Mouse (Mus musculus): ENCODE measurements around the gene Gm9837. TPM values are rescaled to one million over a fixed set of nuclear protein-coding genes. Genes with fewer than 3 reads are reported as not detected.
"Not testable (repeated sequence)": the region's sequence is repeated elsewhere in the genome, so short reads cannot be mapped to it uniquely, and the experiment has no call there.

Gm9837 gene
- polyA plus RNA-seq, 1 experiment from 2014 or later: not detected

GRCm38 (mm10) chr11:53431347-53432056 is 38.8 kb downstream of the Gm9837 start:
- H3K9me3 ChIP-seq: no peaks in the 10 kb centered on the region
- 17% methylated on average over 9 of the region's 9 CpGs for WGBS
- peak overlapping the region; percentile 91 for H3K4me3 ChIP-seq (replicated peaks)
- H3K4me1 ChIP-seq (replicated peaks): peaks cover 12% of the 10 kb centered on the region
- H3K9ac ChIP-seq (replicated peaks): 0 out of 2 replicates have a peak overlapping the region, but pooled peaks have one; percentile 37
- H3K27me3 ChIP-seq: no peaks in the 10 kb centered on the region
- ATAC-seq (ENCODE audit: insufficient number of reproducible peaks, insufficient read depth, low FRiP score, low TSS enrichment, low read depth): no peak; the same call in 1 of the 2 replicates
- peak overlapping the region; percentile 78 for H3K27ac ChIP-seq
- H3K36me3 ChIP-seq: peaks cover 17% of the 10 kb centered on the region
- peak overlapping the region; percentile 84 for H3K4me2 ChIP-seq

- Histone ChIP-seq H3K4me2 (peak within 1 kb of the TSS; percentile 84), H3K4me3 (replicated peaks) (peak within 1 kb of the TSS; percentile 91), H3K27ac (peak within 1 kb of the TSS; percentile 78), H3K36me3 (peaks cover 17% of the 10 kb centered on the region), H3K27me3 (no peaks in the 10 kb centered on the region), H3K4me1 (replicated peaks) (peaks cover 12% of the 10 kb centered on the region), H3K9me3 (no peaks in the 10 kb centered on the region), H3K9ac (replicated peaks) (peak within 1 kb of the TSS; percentile 82)
- peak; percentile 97 for ATAC-seq (ENCODE audit: insufficient number of reproducible peaks, insufficient read depth, low FRiP score, low TSS enrichment, low read depth)
- WGBS: under 1% methylated on average over 44 of the region's 44 CpGs
Measured at GRCm38 (mm10) chr11:53430670-53431346, 39.5 kb downstream of the Gm9837 start, which contains the start of the genes Uqcrq and Gdf9. TSS of gene Uqcrq (minus strand) at chr11:53430831. TSS of gene Gdf9 (plus strand) at chr11:53431023.

GRCm38 (mm10) chr11:53430300-53430669 is 40.0 kb downstream of the Gm9837 start:
- Histone ChIP-seq H3K4me1 (replicated peaks) (peaks cover 12% of the 10 kb centered on the region), H3K9me3 (no peaks in the 10 kb centered on the region), H3K36me3 (peaks cover 17% of the 10 kb centered on the region), H3K4me2 (peak overlapping the region; percentile 84), H3K27me3 (no peaks in the 10 kb centered on the region), H3K9ac (replicated peaks) (peak overlapping the region; percentile 82), H3K4me3 (replicated peaks) (peak overlapping the region; percentile 91), H3K27ac (peak overlapping the region; percentile 56; the same call in 1 of the 2 replicates)
- ATAC-seq (ENCODE audit: insufficient number of reproducible peaks, insufficient read depth, low FRiP score, low TSS enrichment, low read depth): 0 out of 2 replicates have a peak, but pooled peaks have one; percentile 11
- WGBS: under 1% methylated on average over 34 of the region's 34 CpGs

GRCm38 (mm10) chr11:53429182-53429581 is 41.1 kb downstream of the Gm9837 start:
- peaks cover 17% of the 10 kb centered on the region for H3K36me3 ChIP-seq
- no peak overlapping the region for H3K27ac ChIP-seq
- H3K4me1 ChIP-seq (replicated peaks): peaks cover 12% of the 10 kb centered on the region
- no peak for ATAC-seq (ENCODE audit: insufficient number of reproducible peaks, insufficient read depth, low FRiP score, low TSS enrichment, low read depth)
- H3K27me3 ChIP-seq: no peaks in the 10 kb centered on the region
- H3K9ac ChIP-seq (replicated peaks): no peak overlapping the region
- no peaks in the 10 kb centered on the region for H3K9me3 ChIP-seq
- H3K4me3 ChIP-seq (replicated peaks): no peak overlapping the region
- peak overlapping the region; percentile 84; the same call in 1 of the 2 replicates for H3K4me2 ChIP-seq

GRCm38 (mm10) chr11:53428716-53429057 is 41.6 kb downstream of the Gm9837 start:
- H3K27me3 ChIP-seq: no peaks in the 10 kb centered on the region
- H3K4me2 ChIP-seq: no peak overlapping the region
- no peak overlapping the region for H3K4me3 ChIP-seq (replicated peaks)
- H3K9ac ChIP-seq (replicated peaks): no peak overlapping the region
- no peak for ATAC-seq (ENCODE audit: insufficient number of reproducible peaks, insufficient read depth, low FRiP score, low TSS enrichment, low read depth)
- H3K36me3 ChIP-seq: peaks cover 17% of the 10 kb centered on the region
- H3K27ac ChIP-seq: no peak overlapping the region
- no peaks in the 10 kb centered on the region for H3K9me3 ChIP-seq
- 91% methylated on average over 5 of the region's 5 CpGs for WGBS
- H3K4me1 ChIP-seq (replicated peaks): peaks cover 12% of the 10 kb centered on the region

GRCm38 (mm10) chr11:53427993-53428715 is 42.1 kb downstream of the Gm9837 start:
- Histone ChIP-seq H3K27ac (no peak overlapping the region), H3K27me3 (no peaks in the 10 kb centered on the region), H3K4me3 (replicated peaks) (no peak overlapping the region), H3K4me2 (no peak overlapping the region), H3K9me3 (no peaks in the 10 kb centered on the region), H3K36me3 (peaks cover 17% of the 10 kb centered on the region), H3K4me1 (replicated peaks) (peaks cover 12% of the 10 kb centered on the region), H3K9ac (replicated peaks) (no peak overlapping the region)
- no peak for ATAC-seq (ENCODE audit: insufficient number of reproducible peaks, insufficient read depth, low FRiP score, low TSS enrichment, low read depth)
- 89% methylated on average over 3 of the region's 3 CpGs for WGBS

- H3K9ac ChIP-seq (replicated peaks); H3K27me3 ChIP-seq; ATAC-seq (ENCODE audit: insufficient number of reproducible peaks, insufficient read depth, low FRiP score, low TSS enrichment, low read depth); H3K27ac ChIP-seq; H3K9me3 ChIP-seq; H3K4me2 ChIP-seq; H3K4me3 ChIP-seq (replicated peaks): not testable (repeated sequence)
- peaks cover 12% of the 10 kb centered on the region for H3K4me1 ChIP-seq (replicated peaks)
- WGBS: 91% methylated on average over 3 of the region's 3 CpGs
- H3K36me3 ChIP-seq: peaks cover 18% of the 10 kb centered on the region
Measured at GRCm38 (mm10) chr11:53426914-53427313, 43.4 kb downstream of the Gm9837 start.

GRCm38 (mm10) chr11:53425711-53426255 is 44.5 kb downstream of the Gm9837 start:
- no peaks in the 10 kb centered on the region for H3K9me3 ChIP-seq
- H3K4me1 ChIP-seq (replicated peaks): peaks cover 8% of the 10 kb centered on the region
- no peak overlapping the region for H3K9ac ChIP-seq (replicated peaks)
- no peak for ATAC-seq (ENCODE audit: insufficient number of reproducible peaks, insufficient read depth, low FRiP score, low TSS enrichment, low read depth)
- H3K4me3 ChIP-seq (replicated peaks): no peak overlapping the region
- no peak overlapping the region for H3K4me2 ChIP-seq
- H3K27me3 ChIP-seq: no peaks in the 10 kb centered on the region
- 88% methylated on average over 6 of the region's 6 CpGs for WGBS
- no peak overlapping the region for H3K27ac ChIP-seq
- H3K36me3 ChIP-seq: peaks cover 25% of the 10 kb centered on the region

GRCm38 (mm10) chr11:53425251-53425650 is 45.0 kb downstream of the Gm9837 start:
- no peak overlapping the region for H3K9ac ChIP-seq (replicated peaks)
- WGBS: 61% methylated on average over 3 of the region's 3 CpGs
- H3K4me2 ChIP-seq: no peak overlapping the region
- peaks cover 29% of the 10 kb centered on the region for H3K36me3 ChIP-seq
- no peak for ATAC-seq (ENCODE audit: insufficient number of reproducible peaks, insufficient read depth, low FRiP score, low TSS enrichment, low read depth)
- H3K9me3 ChIP-seq: no peaks in the 10 kb centered on the region
- H3K27me3 ChIP-seq: no peaks in the 10 kb centered on the region
- peaks cover 8% of the 10 kb centered on the region for H3K4me1 ChIP-seq (replicated peaks)
- H3K27ac ChIP-seq: no peak overlapping the region
- H3K4me3 ChIP-seq (replicated peaks): no peak overlapping the region

- H3K9ac ChIP-seq (replicated peaks): no peak overlapping the region
- H3K4me1 ChIP-seq (replicated peaks): peaks cover 5% of the 10 kb centered on the region
- peaks cover 34% of the 10 kb centered on the region for H3K36me3 ChIP-seq
- H3K4me2 ChIP-seq: no peak overlapping the region
- 79% methylated on average over 2 of the region's 2 CpGs for WGBS
- H3K4me3 ChIP-seq (replicated peaks): no peak overlapping the region
- no peak overlapping the region for H3K27ac ChIP-seq
- no peaks in the 10 kb centered on the region for H3K9me3 ChIP-seq
- no peaks in the 10 kb centered on the region for H3K27me3 ChIP-seq
- no peak for ATAC-seq (ENCODE audit: insufficient number of reproducible peaks, insufficient read depth, low FRiP score, low TSS enrichment, low read depth)
Measured at GRCm38 (mm10) chr11:53424826-53425225, 45.5 kb downstream of the Gm9837 start.

- H3K4me1 ChIP-seq (replicated peaks): no peaks in the 10 kb centered on the region
- 86% methylated on average over 4 of the region's 4 CpGs for WGBS
- no peak for ATAC-seq (ENCODE audit: insufficient number of reproducible peaks, insufficient read depth, low FRiP score, low TSS enrichment, low read depth)
Measured at GRCm38 (mm10) chr11:53423036-53423435, 47.2 kb downstream of the Gm9837 start, which contains the start of gene Leap2. TSS of gene Leap2 (minus strand) at chr11:53423170.

More at GRCm38 (mm10) chr11:53423036-53423435, 47.2 kb downstream of the Gm9837 start, which contains the start of gene Leap2:
- Histone ChIP-seq H3K27me3 (no peaks in the 10 kb centered on the region), H3K4me2 (no peak within 1 kb of the TSS), H3K9ac (replicated peaks) (no peak within 1 kb of the TSS), H3K27ac (no peak within 1 kb of the TSS), H3K36me3 (peaks cover 38% of the 10 kb centered on the region), H3K4me3 (replicated peaks) (no peak within 1 kb of the TSS), H3K9me3 (no peaks in the 10 kb centered on the region)
